Mouse (Mus musculus): ENCODE measurements at regions not wholly inside any gene's neighbourhood (a gene's known extent, or its start where the extent isn't known, plus 50 kb on each side); places are given as distances from the start of the nearest gene placed in this dataset.
A peak's percentile ranks its signal among the peaks of the same experiment; 100 is the strongest.

GRCm38 (mm10) chr15:88035486-88035885 is 491.4 kb downstream of the Fam19a5 start:
- DNase-seq (ENCODE audit: low spot score) = no peak

- peak; percentile 15 for DNase-seq (ENCODE audit: low spot score)
Observed at GRCm38 (mm10) chr15:88036146-88037000, 492.3 kb downstream of the Fam19a5 start.

GRCm38 (mm10) chr15:88037606-88038005 is 493.5 kb downstream of the Fam19a5 start:
- DNase-seq (ENCODE audit: low spot score) = no peak

GRCm38 (mm10) chr15:88042821-88043220 is 498.7 kb downstream of the Fam19a5 start:
- DNase-seq (ENCODE audit: low spot score) = no peak

GRCm38 (mm10) chr15:88058071-88058470 is 514.0 kb downstream of the Fam19a5 start:
- no peak for DNase-seq (ENCODE audit: low spot score)

GRCm38 (mm10) chr15:88060935-88061334 is 516.8 kb downstream of the Fam19a5 start:
- no peak for DNase-seq (ENCODE audit: low spot score)

- DNase-seq (ENCODE audit: low spot score) = no peak
Observed at GRCm38 (mm10) chr15:88063041-88063440, 518.9 kb downstream of the Fam19a5 start.

- DNase-seq (ENCODE audit: low spot score) = no peak
Observed at GRCm38 (mm10) chr15:88068476-88068875, 524.4 kb downstream of the Fam19a5 start.

GRCm38 (mm10) chr15:88072676-88073075 is 527.4 kb upstream of the Zdhhc25 start:
- no peak for DNase-seq (ENCODE audit: low spot score)

GRCm38 (mm10) chr15:88083911-88084310 is 516.2 kb upstream of the Zdhhc25 start:
- DNase-seq (ENCODE audit: low spot score) = no peak

- no peak for DNase-seq (ENCODE audit: low spot score)
Observed at GRCm38 (mm10) chr15:88085631-88086030, 514.5 kb upstream of the Zdhhc25 start.

GRCm38 (mm10) chr15:88089486-88089885 is 510.6 kb upstream of the Zdhhc25 start:
- no peak for DNase-seq (ENCODE audit: low spot score)

- no peak for DNase-seq (ENCODE audit: low spot score)
Observed at GRCm38 (mm10) chr15:88091390-88091789, 508.7 kb upstream of the Zdhhc25 start.

GRCm38 (mm10) chr15:88120376-88120775 is 479.7 kb upstream of the Zdhhc25 start:
- DNase-seq (ENCODE audit: low spot score) = no peak

- DNase-seq (ENCODE audit: low spot score) = peak; percentile 6
Observed at GRCm38 (mm10) chr15:88123907-88124523, 476.1 kb upstream of the Zdhhc25 start.

- peak; percentile 40 for DNase-seq (ENCODE audit: low spot score)
Observed at GRCm38 (mm10) chr15:88146118-88146517, 454.0 kb upstream of the Zdhhc25 start.

GRCm38 (mm10) chr15:88151199-88151598 is 448.9 kb upstream of the Zdhhc25 start:
- no peak for DNase-seq (ENCODE audit: low spot score)

- DNase-seq (ENCODE audit: low spot score) = no peak
Observed at GRCm38 (mm10) chr15:88159618-88160170, 440.4 kb upstream of the Zdhhc25 start.

GRCm38 (mm10) chr15:88160291-88160690 is 439.8 kb upstream of the Zdhhc25 start:
- DNase-seq (ENCODE audit: low spot score) = no peak

GRCm38 (mm10) chr15:88163438-88163837 is 436.7 kb upstream of the Zdhhc25 start:
- DNase-seq (ENCODE audit: low spot score) = no peak

- peak; percentile 9 for DNase-seq (ENCODE audit: low spot score)
Observed at GRCm38 (mm10) chr15:88174326-88174725, 425.8 kb upstream of the Zdhhc25 start.

- DNase-seq (ENCODE audit: low spot score) = no peak
Observed at GRCm38 (mm10) chr15:88175991-88176390, 424.1 kb upstream of the Zdhhc25 start.

GRCm38 (mm10) chr15:88196539-88196938 is 403.6 kb upstream of the Zdhhc25 start:
- DNase-seq (ENCODE audit: low spot score) = no peak

Measured in ovary, postnatal 36 days (tissue).